Mouse (Mus musculus): Measurements from ENCODE around the gene Nol4l.
"Not testable (repeated sequence)": the region's sequence is repeated elsewhere in the genome, so short reads cannot be mapped to it uniquely, and the experiment has no call there.

Nol4l gene

GRCm38 (mm10) chr2:153510136-153510535, 19.6 kb downstream of the Nol4l start:
- no peak for DNase-seq (ENCODE audit: low spot score)

DNA sequence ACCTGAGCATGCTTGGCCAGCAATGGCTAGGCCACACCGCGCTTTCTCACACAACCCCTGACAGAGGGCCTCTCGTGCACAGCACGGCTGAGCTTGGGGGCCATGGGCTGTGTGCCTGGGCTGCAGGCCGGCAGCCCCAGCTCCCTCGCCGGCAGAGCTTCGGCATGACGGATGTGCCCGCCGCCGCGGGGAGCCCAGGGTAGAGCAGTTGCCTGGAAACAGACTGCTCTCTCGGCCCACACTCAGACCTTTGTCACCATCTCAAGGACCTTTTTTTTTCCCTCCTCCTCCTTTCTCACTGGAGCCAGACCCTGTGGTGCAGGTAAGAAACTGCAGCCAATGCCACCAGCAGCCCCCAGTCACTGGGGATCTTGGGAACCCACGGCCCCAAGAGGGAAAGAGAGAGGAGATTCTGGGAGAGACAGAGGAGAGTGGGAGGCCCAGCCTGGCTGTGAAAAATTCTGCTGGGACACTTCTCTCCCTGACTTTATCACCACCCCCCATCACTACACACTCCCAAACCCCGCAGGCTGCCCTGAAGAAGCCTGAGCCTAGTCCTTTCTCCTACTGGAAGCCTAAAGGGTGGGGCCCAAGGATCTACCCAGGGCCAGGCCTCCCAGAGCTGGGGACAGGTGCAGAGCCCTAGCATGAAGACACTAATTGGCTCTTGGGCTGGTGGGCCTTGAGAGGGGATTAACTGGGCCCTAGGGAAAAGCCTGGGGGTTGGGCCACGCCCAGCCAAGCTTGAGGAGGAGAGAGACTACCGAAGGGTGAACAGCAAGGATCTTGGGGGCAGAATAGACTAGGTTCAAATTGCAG, 20.4 kb downstream of the Nol4l start:
- no peak for DNase-seq (ENCODE audit: low spot score)

GRCm38 (mm10) chr2:153508405-153508804, 21.4 kb downstream of the Nol4l start:
- no peak for DNase-seq (ENCODE audit: low spot score)

GRCm38 (mm10) chr2:153507969-153508368, 21.8 kb downstream of the Nol4l start:
- no peak for DNase-seq (ENCODE audit: low spot score)

DNA sequence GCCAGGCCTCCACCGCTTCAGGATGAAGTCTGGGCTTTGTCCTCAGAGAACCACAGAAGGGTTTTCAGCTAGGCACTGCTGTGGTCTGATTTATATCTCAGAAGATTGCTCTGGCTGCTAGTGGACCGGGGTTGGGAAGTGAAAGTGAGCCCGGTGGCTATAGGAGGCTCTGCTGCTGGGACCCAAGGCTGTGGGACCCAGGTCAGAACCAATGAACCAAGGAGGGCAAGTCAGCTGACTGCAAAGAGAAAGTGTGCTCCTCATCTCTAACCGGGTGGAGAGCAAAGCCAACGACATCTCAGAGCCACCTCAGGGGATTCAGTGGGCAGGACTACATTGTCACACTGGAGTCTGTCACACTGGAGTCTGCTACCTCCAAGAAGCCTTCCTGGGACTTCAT, 23.4 kb downstream of the Nol4l start:
- DNase-seq (ENCODE audit: low spot score) = no peak

DNA sequence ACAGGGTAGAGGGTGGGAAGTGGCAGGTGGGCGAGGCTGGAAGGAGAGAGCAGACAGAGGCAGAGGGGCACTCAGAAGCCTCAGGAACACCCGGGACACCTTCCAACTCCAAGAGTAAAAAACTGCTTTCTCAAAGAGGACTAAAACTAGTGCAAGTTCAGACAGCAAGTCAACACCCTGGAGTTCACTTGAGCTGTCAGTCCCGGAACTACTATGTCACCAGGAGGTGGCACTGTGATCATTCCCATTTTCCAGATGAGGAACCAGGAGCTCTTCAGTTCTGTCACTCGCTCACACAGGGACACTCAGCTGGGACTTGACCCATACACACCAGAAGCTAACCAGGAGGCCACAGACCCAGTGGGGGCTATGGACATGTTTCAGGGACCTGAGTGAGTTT, 30.6 kb downstream of the Nol4l start:
- DNase-seq (ENCODE audit: low spot score) = no peak

GRCm38 (mm10) chr2:153496898-153497297, 32.9 kb downstream of the Nol4l start:
- DNase-seq (ENCODE audit: low spot score) = no peak

DNA sequence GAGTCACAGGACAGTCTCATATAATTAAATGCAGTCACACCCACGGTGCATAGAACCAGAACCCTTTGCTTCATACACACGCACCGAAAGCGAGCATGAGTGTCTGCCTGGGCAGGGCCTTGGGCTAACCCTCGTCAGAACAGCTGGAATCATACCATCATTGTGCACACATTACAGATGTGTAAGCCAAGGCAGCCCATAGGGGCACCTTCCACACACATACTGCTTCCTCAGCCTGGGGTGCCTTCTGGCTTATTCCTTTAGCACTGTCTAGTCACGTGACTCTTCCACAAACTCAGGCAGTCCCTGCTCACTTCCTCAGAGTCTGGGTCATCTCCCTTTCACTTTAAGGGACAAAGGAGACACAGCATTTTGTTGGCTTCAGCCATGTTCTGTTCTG, 33.5 kb downstream of the Nol4l start:
- DNase-seq (ENCODE audit: low spot score) = no peak

- no peak for DNase-seq (ENCODE audit: low spot score)
Observed at GRCm38 (mm10) chr2:153495818-153496217, 34.0 kb downstream of the Nol4l start.

- not testable (repeated sequence) for DNase-seq (ENCODE audit: low spot score)
Observed at GRCm38 (mm10) chr2:153495391-153495790, 34.4 kb downstream of the Nol4l start.

DNA sequence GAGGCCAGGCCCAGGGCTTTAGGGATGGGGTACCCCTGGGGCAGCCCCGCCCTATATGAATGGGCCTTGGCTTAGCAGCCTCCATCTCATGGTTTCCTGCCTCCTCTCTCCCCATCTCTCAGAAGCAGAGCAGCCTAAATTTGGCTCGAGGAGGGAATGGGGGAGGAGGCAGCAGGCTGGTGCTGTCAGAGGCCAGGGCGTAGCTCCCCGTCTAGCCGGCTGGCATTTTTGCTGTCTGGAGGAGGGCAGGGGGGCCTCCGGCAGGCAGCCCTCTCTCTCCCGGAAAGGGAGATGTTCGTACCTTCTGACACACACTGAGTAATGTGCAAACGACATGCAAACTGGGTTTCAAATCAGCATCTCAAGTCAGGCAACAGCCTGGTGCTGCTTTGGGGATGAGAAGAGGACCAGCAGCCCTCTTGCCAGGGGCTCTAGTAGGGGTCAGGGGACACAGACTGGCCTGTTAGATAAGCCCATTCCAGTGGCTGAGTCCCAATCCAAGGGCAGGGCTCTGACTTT, 35.4 kb downstream of the Nol4l start:
- no peak for DNase-seq (ENCODE audit: low spot score)

DNA sequence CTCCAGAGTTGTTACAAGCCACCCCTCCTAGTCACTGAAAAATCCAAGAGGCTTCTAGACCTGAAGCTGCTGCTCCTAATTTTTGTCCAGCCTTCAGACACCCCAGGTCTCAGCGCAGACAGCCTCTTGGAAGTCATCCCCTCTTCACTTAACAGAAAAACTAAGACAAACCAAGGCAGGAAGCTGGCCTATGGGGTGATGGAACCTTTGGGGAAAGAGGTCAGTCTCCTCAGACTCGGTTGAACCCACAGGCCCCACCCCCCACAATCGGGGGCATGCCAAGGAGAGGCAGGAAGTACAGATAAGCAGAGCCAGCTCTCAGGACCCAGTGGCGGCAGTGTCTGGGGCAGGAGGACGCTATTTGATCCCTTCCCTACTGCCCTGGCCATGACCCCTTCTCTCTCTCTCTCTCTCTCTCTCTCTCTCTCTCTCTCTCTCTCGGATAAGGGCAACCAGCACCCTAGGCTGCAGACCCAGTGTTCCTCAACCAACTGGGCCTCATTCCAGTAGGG, 35.9 kb downstream of the Nol4l start:
- no peak for DNase-seq (ENCODE audit: low spot score)

DNA sequence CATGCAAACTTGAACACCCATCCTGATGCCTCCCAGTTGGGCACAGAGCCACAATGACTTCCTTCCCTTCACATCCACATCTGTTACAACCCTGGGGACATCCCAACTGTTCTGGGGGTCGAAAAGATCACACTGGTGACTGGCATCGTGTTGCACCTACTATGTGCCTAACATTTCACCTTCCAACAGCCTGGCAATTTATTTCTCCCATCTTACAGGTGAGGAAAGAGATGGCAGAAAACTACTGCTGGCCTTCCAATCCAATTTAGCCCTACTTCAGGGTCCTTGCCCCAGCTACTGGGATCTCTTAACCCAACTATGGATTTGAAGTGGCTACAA, 36.4 kb downstream of the Nol4l start:
- no peak for DNase-seq (ENCODE audit: low spot score)

DNA sequence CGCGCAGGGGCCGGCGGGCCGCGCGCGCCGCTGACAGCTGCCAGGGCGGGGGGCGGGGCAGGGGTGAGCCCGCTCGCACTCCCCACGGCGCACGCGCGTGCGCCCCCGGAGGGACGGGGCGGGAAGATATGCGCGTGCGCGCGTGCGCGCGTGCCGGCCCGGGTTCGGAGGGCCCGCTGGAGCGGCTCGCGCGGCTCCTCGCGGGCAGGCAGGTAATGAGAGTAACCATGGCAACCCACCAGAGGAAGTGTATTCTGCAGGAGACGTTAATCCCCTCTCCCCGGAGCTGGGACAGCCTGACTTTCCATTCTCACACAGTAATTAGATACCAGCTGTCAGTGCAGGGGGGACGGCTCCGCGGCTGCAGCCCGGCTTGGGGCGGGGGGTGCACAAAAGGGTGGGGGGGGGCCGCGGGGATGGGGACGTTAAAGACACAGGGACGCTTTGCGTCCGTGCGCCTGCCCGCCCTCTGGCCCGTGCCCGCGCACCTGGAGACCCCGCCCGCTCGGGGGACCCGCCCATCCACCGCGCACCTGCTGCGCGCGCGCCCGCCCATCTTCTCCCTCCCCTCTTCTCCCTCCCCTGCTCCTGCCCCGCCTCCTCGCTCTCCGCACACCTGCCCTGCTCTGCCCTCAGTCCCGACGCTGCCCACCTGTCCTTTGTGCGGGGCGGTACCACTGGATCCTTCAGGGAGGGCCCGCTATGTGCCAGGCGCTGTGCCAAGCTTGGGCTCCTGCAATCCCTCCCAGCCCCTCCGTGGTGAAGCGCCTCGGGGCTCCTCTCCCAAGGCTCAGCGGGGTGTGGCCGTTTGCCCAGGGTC, 37.0 kb downstream of the Nol4l start, which contains the start of gene 4930404H24Rik:
Gene 4930404H24Rik (plus strand): TSS at position 218 of the 820 bp plus-strand sequence.
- DNase-seq (ENCODE audit: low spot score) = peak; percentile 39

GRCm38 (mm10) chr2:153492179-153492517, 37.6 kb downstream of the Nol4l start:
- DNase-seq (ENCODE audit: low spot score) = no peak

DNA sequence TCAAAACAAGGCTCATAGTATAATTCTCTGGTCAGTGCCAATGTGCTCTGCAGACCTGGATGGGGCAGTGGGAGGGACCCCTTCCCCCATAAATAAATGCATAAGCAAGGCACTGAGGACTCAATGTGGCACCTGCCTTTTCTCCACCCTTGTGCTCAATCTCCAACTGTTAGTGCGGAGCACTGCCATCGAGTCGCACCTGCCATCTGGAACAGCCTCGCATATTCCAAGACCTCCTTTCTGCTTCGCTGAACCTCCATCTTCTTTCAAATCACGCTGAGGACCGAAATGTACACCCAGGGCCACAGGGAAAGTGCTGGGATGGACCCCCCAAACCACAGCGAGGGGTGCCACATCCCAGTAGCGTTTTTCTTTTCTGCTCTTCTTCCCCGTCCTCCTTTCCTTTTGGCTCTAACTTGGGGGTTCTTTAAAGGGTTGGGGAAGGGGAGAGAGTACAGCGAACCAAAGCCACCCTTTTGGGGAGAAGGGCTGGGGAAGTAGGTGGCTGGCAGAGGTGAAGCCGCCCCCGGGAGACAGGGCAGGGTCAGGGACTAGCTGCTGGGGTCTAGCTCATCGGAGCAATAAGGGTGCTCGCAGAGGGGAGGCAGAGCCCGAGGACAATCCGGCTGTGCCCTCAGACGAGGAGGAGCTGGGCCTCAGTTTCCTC, 38.1 kb downstream of the Nol4l start:
- DNase-seq (ENCODE audit: low spot score) = no peak

DNA sequence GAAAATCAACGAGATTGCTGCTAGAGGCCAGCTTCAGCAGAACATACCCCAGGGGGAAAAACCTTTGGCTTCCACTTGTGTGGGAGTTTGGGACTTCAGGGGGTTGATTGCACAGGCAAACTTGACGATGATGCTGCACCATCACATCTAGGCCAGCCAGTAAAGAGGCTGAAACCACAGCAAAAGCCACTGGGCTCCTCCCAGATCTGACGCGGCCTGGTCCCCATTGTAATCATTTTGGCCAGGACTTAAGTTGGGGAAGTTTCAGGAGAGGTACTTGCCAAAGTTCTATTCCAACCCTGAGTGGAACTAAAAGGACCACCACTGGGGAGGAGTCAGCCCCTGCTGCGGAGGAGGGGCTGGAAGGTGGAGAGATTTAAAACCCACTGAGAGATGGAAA, 38.8 kb downstream of the Nol4l start:
- no peak for DNase-seq (ENCODE audit: low spot score)

DNA sequence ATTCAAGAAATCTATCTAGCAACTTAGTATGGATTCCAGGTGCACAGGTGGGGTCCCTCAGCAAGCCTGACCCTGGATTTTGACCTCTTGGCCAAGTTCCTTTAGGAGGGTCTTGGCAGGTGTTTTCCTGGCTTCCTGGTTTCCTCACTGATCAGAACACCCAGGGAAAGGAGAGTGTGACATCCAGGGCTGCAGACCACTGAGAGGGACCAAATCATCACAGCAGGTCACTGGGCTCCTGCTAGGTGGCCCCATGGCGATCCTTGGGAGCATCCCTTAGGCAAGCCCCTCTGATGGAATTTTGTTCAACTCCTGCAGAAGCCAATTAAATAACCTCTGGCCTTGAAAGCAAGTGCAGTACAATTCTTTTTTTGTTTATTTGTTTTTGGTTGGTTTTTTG, 39.7 kb downstream of the Nol4l start:
- DNase-seq (ENCODE audit: low spot score) = no peak

- DNase-seq (ENCODE audit: low spot score) = no peak
Observed at GRCm38 (mm10) chr2:153484071-153484470, 45.7 kb downstream of the Nol4l start.

DNA sequence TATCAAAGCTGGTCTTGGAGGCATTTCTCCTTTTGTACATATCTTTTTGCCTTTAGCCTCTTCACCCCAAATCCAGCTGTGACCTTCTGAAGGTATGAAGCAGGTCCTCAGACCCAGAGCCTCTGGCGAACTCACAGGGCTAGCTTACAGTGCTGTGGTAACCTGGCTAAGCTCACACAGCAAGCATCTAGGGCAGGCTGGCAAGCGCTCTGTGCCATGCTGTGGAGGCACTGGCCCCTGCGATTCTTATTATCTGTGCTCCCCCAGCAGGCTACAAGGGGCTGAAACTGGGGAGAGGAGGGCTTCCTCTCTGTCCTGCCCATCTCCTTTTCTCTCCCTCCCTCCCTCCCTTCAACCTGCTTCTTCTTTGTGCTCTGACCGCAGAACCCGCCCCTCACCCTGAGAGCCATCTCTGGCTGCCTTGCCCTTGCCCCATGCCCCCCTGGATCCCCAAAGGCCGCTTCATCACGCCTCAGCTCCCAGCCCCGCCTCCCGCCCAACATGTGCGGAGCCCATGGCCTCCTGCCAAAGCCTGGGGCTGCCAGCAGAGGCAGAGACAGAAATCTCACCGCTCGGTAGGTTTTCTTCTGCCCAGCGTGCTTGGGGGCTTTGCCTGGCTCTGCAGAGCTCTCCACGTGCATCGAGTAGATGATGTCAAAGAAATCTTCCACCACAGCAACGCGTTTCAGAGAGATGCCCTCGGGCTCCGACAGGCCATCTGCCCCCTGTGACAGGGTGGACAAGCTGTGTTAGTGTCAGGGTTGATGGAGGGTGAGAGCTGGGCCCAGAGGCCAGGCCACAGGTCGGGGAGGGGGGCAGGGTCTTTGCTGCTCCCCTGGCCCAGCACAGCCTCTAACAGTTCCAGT, 46.4 kb downstream of the Nol4l start:
- peak; percentile 49 for DNase-seq (ENCODE audit: low spot score)

- DNase-seq (ENCODE audit: low spot score) = no peak
Observed at GRCm38 (mm10) chr2:153481861-153482120, 48.0 kb downstream of the Nol4l start.

Measured in ovary, postnatal 14 days (tissue).